Mouse (Mus musculus) layer of hippocampus, postnatal 14 days (tissue): Measurements from ENCODE around the gene Ftl1. TPM values are rescaled to one million over a fixed set of nuclear protein-coding genes. Genes with fewer than 3 reads are reported as not detected.
A peak's percentile ranks its signal among the peaks of the same experiment; 100 is the strongest.

Experiments used
- DNase-seq, 2 experiments: peaks; one replicate each; pipeline ENCODE4 v3.0.0; 2021 to 2022; ENCODE audit warnings: low spot score in 2 of 2, mixed read lengths in 1 of 2
- total RNA-seq, 2 experiments: library from RNA; stranded (reverse); gene quantifications; 2 replicates each; pipeline ENCODE4 v1.2.3; 2021

Gene Ftl1
- total RNA-seq, 2 experiments from 2014 or later, result 300 to 331 TPM

DNA sequence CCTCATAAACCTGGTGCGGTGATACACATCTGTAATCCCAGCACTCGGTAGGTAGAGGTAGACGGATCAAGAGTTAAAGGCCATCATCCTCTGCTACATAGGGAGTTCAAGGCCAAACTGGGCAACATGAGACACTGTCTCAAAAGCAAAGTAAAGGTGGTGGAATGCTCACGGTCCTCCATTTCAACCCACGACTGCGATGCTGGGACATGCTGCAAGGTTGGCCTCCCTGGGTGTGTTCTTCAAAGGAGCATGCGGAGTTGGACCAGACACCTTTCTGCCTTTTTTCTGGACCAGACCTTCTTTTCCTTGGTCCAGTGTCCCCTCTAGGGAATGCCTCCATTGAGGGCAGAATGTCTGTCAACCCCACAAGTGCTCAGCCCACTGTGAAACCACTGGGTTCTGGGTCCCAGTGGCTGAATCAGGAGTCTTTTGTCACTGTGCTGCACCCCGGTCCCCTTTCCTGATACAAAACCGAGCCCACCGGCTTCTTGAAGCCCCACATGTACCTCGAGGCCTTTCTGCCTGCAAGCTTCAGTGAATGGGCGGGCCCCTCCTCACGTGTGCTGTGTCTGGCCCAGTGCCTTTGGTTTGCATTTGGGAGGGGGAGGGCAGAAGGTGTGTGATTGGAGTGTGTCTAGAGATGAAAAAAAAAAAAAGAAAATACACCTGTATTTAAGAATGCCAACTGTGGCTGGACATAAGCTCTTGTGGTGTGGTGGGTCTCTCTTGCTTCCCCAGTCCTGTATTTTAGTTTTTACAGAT is 3.6 kb downstream of the Ftl1 start:
- DNase-seq, result no peak

DNA sequence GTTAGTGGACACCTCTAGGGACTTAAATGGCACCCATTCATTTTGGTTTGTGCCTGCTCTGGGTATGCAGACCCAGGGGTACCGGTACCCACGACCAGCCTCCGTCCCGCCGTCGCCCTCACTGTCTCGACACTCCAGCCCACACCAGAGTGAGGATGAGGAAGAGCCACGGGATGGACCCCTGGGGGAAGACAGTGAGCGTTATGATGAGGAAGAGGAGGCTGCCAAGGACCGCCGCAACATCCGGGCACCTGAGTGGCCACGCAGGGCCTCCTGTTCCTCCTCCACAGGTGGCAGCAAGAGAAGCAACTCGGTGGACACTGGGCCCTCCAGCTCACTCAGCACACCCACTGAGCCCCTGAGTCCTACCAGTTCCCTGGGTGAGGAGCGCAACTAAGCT is 4.7 kb downstream of the Ftl1 start:
- DNase-seq, result no peak

DNA sequence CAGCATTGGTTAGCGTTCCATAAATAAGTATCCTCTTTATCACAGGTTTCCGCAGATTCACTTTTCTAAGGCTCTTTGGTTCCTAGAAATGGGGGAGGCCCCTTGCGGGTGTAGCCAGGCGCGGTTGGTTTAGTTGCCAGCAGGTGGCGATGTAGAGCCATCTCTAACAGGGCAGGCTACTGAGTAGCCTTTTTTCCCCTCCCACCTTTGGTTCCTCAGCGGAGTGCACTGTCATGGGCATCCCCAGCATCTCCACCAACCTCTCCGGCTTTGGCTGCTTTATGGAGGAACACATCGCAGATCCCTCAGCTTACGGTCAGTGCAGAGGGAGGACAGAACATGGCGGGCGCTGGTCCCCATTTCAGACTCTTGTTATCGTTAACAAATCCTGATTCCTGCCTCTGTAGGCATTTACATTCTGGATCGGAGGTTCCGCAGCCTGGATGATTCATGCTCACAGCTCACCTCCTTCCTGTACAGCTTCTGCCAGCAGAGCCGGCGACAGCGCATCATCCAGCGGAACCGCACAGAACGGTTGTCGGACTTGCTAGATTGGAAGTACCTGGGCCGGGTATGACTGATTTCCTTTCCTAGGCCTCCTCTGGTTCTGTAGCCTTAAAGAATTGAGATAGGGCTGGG is 8.2 kb downstream of the Ftl1 start:
- peak; percentile 82 to 85 for DNase-seq

DNA sequence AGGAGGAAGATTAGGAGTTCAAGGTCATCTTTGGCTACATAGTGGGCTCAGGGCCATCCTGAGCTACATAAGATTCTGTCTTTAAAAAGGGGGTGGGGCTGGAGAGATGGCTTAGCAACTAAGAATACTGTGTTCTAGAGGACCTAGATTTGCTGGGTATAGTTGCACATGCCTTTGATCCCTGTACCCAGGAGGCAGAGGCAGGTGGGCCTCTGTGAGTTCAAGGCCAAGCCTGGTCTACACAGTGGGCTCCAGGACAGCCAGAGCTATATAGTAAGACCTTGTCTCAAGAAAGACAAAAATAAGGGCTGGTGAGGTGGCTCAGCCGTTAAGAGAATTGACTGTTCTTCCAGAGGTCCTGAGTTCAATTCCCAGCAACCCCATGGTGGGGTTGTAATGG is 9.7 kb downstream of the Ftl1 start:
- DNase-seq, result no peak

DNA sequence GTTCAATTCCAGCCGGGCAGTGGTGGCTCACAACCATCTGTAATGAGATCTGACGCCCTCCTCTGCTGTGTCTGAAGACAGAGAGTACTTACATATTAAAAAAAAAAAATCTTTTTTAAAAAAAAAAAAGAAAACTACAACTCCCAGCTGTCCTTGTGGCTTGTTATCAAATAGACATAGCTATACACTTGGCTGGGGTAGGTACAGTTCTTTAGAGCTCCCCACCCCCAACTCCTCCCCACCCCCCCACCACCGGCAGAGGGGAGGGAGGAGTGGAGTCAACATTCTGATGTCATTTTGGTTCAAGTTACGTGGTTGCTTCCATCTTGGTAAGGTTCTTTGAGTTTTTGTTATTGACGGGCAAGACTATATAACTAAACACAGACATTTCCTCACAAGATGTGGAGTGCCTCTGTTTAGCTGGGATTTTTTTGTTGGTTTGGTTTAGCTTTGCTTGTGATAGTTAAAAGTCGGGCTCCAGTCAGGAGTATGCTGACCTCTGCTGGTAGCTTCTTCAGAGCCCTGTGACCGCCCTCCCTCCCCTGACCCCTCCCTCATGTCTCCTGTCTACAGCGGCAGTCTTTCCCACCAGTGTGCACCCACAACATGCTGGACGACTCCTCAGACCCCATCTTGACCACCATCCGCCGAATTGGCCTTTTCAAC is 12.2 kb downstream of the Ftl1 start:
- DNase-seq, result no peak

DNA sequence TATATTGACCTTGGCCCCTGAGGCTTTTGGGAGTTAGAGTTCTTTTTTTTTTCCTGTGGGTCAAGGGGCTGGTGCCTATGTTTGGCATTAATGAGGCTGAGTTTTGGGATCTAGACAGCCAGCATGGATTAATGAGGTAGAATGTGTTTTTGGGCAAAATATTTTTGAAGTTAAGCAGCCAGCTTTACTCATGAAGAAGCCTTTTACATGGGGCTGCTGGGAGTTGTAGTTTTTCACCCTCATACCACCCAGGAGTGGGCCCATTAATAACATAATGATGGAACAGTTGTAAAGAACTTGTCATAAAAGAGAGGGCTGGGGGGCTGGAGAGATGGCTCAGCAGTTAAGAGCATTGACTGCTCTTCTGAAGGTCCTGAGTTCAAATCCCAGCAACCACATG is 13.1 kb downstream of the Ftl1 start:
- no peak for DNase-seq

DNA sequence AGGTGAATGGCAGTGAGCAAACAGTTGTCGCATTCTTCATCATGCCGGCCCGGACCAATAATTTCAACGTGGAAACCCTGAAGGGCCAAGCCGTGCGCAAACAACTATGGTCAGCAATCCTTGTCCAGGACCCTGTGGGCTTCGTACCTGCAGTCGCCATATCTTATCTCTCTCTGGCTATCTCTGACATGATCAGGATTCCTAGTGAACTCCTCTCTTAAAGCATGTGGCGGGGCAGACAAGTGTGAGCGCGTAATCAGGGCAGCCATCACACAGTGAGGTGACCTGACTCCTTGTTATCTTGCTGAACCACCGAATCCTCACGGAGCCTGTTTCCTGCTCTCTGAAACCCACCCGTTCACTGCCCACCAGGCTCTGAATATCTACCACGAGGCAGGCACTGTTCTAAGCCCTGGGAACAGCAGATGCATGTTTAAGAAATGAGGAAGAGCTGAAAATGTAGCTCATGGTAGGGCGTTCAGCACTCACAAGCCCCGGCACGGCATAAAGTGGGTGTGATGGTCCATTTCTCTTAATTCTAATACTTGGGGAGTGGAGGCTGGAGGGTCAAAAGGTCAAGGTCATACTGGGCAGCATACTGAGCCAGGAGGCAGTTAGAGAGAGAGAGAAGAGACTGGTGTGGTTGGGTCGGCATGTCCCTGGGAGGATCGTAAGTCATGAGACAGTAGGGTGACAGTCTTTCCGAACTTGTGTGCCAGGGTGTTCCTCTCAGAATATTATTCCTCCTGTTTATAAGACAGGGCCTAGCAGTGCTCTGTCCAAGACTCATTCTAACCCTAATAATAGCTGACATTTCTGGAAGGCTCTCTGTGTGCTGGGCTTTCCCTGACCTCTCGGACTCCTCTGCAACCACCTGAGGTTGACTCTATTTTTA is 15.9 kb downstream of the Ftl1 start:
- no peak for DNase-seq

DNA sequence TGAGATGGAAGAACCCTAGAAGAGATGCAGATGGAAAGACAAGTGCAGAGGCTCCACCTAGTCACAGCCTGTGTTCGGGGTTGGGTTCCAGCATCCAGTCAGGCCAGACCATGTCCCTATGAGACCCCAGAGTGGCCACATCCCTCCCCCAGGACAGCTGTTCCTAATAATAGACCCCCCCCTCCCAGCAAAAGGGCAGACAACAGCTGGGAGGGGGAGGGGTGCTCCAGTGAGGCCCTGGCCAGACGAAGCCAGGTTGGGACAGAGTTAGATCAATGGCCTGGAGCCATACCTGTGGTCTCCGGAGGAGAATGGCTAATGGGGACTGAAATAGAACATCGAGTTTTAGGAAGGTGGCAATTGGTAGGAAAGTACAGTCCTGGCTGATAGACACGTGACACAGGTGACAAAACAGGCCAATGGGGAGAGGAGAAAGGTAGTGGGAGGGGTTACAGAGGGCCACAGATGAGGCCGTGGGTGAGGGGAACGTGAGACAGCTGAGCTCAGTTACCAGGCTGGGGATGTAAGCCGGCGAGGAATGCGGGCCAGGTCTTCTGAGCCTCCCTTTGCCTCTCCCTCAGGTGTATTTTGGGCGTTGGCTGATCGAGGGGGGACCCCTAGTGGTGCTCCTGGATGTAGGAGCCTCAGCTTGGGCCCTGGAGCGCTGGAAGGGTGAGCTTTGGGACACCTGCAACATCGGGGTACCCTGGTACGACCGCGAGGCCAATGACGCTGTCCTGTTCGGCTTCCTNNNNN is 22.0 kb downstream of the Ftl1 start, which contains the start of gene Ruvbl2:
TSS of gene Ruvbl2 (minus strand) at position 576 of the 756 bp plus-strand sequence.
- DNase-seq, result no peak

DNA sequence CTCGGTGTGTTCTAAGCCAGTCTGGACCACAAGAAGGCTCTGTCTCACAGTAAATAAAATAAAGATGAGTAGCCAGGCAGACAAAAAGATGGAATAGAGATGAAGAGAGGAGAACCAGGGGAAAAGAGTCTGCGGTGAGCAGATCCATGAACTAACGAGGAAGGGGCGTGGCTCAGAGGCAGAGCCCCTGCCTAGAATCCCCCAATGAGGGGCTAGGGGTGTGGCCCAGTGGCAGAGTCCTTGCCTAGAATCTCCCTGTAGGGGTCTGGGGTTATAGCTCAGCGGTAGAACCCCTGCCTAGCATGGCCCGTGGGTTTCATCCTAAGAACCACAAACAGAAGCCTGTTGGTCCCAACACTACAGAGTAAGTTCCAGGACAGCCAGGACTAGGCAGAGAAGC is 22.6 kb downstream of the Ftl1 start:
- DNase-seq, result no peak

DNA sequence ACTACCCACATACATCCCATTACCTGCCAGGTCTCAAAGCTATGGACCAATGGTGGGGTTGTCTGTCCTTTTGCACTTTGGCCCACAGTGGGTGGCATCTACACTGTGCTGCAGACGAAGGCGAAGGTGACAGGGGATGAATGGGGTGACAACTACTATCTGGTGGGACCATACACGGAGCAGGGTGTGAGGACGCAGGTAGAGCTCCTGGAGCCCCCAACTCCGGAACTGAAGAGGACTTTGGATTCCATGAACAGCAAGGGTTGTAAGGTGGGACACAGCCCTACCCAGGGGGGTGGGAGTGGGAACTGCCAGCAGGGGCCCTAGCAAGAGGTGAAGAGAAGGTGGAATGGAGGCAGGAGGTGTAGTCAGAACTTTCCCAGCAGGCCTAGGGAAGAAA is 23.2 kb downstream of the Ftl1 start:
- DNase-seq, result no peak

DNA sequence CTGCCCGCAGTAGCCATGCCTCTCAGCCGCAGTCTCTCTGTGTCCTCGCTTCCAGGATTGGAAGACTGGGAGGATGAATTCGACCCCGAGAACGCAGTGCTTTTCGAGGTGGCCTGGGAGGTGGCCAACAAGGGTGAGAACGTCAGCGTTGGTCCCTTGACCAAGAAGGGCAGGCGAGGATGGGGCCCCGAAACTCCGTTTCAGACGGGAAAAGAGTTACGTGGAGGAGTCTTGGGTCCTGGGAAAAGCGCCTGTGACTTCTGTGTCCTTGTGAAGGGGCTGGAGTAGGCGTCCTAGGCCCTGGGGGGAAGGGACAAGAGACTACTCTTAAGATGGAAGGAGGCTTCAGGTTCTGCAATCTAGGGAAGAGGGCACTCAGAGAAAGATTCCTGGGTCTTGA is 24.6 kb downstream of the Ftl1 start:
- no peak for DNase-seq

DNA sequence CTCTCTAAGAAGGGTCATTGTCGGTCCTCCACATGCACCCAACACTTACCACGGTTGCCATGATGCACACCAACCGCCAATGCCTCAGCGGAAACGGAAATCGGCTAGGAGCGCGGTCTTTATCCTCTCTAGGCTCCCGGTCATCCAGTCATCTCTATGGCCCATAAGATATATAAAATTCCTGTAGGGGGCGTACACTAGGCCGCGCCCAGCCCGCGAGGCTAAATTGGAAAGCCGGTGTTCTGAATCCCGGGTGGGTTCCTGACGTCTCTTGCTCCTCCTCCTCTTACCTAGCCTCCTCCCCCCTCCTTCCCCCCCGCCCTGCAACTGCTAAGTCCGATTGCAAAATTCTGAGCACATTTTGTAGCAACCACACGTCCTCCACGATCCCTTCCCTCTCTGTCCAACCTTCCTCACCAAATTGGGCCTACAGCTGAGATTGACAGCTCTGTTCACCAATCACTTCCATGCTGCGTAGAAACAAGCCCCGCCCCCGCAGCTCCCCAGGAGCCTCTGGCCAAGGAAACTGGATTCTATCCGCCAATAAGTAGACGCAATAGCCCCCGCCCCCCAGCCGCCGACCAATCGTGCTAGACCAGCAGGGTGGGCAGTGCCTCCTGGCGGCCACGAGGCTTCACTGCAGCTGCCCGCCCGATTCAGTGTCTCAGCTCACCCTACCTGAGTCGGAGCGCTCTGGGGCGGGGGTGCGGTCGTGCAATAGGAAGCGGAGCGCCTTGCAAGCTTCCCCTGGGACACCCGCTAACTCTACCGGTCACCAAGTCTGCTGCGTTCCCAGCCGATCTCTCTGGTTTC is 25.3 kb downstream of the Ftl1 start, which contains the start of gene Gys1:
TSS of gene Gys1 (plus strand) at position 642 of the 813 bp plus-strand sequence.
- DNase-seq, result peak; percentile 100

DNA sequence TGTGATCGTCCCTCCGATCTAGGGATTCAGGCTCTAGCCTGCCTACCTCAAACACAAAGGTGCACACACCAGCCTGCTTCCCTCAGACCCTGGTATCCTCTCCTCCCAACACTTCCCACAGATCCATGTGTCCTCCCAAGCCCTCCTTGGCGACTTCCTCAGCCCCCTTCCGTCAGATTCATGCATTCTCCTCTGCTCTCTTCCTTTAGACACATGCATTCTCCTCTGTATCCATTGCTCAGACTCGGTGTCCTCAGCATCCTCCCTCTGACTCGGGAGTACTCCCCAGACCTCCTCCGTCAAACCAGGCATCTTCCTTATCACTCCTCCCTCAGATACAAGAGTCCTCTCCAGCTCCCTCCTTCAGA is 25.9 kb downstream of the Ftl1 start:
- no peak for DNase-seq

DNA sequence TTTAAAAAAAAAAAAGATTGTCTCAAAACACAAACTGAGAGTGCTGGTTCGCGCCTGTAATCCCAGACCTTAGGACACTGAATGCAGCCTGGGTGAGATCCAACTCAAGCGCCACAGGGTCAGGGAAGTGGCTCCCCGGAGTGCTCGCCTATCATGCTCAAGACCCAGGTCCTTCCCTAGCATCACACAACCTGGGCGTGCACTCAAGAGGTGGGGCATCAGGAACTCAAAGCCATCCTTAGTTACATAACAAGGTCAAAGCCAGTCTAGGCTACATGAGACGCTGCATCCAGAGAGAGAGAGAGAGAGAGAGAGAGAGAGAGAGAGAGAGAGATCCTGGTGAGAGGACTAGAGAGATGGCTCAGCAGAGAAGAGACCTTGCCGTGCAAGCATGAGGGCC is 33.1 kb downstream of the Ftl1 start:
- no peak for DNase-seq

DNA sequence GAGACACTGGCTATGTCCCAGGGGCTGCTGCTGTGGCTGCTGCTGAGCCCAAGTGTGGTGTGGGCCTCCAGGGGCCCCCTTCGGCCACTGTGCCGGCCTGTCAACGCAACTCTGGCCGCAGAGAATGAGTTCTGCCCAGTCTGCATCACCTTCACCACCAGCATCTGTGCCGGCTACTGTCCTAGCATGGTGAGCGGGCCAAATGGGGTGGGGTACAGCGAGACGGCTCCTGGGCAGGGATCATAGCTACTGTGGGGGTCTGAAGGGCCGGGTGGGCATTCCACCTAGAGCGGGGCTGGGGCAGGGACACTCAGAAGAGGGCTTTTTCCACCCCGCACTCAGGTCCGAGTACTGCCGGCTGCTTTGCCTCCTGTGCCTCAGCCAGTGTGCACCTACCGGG is 38.5 kb downstream of the Ftl1 start:
- no peak for DNase-seq

DNA sequence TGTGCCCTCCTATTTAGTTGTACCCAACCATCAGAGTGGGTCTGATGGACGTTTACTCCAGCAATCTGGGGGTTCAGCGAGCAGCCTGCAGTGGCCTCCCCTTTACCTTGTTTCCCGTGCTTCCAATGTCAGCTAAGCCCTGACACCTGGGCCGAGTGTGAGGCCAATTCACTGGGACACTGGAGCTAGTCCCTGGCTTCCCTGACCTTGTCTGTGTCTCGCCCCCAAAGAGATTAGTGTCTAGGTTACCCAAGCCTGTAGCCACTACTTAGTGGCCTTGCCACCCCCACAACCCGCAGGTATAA is 39.1 kb downstream of the Ftl1 start, which contains the start of gene Lhb:
TSS of gene Lhb (plus strand) at position 206 of the 305 bp plus-strand sequence.
- DNase-seq, result no peak

DNA sequence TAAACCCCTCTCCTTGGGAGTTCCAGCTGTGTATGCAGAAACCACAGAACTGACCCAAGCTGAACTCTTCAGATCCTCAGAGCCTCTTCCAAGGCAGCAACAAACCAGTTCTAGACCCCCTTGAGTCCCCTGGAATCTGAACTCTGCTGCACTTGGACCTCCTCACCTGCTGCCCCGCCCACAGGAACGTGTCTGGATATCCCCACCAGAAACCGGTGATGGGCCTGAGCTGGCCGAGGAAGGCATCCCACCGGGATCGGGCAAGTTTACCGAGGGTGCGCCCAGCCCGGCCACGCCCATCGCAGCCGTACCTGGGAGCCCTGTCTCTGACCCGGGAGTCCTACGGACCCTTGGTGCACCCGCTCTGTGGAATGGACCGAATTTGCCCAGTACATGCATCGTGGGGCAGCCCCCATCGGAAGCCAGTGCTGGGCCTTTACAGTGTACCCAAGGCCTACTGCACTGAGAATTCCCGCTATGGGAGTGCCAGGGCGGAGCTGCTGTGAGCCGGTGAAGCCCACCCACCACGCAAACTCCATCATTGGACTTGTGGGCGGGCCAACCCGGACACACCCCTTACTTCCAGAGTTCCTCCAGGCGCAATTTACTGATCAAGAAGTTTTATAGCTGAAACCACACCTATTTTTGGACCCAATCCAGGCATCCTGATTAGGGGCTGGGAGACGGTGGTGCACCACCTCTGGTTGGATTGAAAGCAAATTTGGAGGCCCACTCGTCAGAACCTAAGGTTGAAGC is 39.6 kb downstream of the Ftl1 start:
- DNase-seq, result no peak

DNA sequence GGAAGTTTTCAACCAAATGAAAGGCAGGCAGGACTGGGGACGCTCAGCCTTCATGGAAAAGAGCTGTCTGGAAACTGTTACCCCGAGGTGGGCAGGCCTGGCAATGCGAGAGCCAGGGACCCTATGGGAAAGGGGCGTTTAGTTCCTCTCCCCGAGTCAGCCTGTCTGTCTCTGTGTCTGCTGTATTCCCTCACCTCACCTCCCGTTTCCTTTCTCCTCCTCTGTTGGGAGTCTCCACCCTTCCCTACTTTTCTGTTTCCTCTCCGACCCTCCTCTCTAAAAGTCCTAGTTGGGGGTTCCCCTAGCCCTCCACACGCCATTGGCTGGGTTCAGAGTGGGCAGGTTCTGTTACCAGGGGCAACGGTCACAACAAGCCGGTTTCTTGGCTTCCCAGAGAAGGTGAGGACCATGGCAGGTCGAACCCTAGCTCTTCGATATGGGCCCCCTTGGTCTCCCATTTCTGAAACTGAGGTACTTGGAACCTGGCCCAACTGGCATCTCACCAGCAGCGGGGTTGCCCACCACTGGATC is 41.7 kb downstream of the Ftl1 start:
- no peak for DNase-seq

DNA sequence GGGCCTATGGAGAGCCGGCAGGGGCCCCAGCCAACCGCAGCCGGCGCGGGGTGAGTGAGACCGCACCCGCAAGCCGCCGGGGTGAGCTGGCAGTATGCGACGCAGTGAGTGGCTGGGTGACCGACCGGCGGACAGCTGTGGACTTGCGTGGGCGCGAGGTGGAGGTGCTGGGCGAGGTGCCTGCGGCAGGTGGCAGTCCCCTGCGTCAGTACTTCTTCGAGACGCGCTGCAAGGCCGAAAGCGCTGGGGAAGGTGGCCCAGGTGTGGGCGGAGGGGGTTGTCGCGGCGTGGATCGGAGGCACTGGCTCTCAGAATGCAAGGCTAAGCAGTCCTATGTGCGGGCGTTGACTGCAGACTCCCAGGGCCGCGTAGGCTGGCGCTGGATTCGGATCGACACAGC is 44.0 kb downstream of the Ftl1 start:
- DNase-seq, result no peak
